Mouse (Mus musculus): ENCODE data around the gene Klra3.
"Not testable (repeated sequence)": the region's sequence is repeated elsewhere in the genome, so short reads cannot be mapped to it uniquely, and the experiment has no call there.

Klra3 gene

DNA sequence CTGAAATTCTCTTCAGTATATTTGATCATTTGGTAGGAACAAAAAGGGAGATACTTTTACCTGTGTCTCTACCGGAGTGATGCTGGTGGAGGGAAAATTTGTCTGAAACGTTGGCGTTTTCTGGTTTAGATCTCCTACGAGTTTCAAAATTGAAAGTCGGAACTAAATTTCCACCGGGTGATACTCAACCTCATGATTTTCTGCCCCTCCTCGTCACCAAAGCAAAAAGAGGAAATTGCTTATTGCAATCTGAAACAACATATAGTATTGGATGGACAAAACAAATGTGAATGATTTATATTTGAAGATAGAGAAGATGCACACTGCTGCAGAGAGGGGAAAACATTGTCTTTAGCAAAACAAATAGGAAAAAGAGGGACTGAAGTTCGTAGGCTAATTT lies at the start of gene Klra3:
Gene Klra3 (minus strand): TSS at position 164 of the 400 bp plus-strand sequence.
- DNase-seq = no peak

GRCm38 (mm10) chr6:130386750-130387149 lies 49.4 kb upstream of the Klra3 start, which contains the start of gene Klra1:
Gene Klra1 (minus strand): TSS chr6:130386874.
- DNase-seq = no peak

DNA sequence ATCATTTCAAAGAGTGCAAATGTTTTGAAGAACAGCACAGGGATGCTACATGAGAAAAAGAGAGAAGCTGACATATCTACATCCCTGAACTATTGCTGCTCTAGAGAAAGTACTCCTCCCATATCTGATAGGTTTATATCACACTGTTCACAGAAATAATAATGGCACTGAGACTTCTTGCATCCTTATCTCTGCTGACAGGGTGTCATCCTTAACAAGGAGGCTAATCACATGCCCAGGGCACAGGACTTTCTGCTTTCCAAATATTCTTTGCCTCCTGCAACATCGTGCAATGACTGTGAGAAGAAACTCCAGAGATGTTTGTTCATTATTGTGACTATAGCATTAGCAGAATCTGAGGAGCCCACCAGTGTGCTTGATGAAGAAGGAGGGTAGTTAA lies 48.4 kb upstream of the Klra3 start:
- DNase-seq = no peak

DNA sequence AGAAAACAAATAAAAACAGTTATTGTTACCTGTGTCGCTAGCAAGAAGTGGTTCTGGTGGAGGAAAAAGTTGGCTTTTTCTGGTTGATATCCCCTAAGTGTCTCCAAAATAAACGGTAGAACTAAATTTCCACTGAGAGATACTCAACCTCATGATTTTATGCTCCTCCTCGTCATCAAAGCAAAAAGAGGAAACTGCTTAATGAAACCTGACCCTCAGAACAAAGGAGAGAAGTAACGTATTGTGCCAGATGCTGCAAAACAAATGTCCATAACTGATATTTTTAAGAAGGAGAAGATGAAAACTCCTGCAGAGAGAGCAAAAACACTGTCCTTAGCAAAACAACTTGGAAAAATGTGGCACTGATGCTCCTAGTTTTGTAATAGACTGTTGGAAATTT lies 45.0 kb upstream of the Klra3 start:
- DNase-seq = no peak

GRCm38 (mm10) chr6:130345381-130345780 lies 8.0 kb upstream of the Klra3 start:
- not testable (repeated sequence) for DNase-seq

DNA sequence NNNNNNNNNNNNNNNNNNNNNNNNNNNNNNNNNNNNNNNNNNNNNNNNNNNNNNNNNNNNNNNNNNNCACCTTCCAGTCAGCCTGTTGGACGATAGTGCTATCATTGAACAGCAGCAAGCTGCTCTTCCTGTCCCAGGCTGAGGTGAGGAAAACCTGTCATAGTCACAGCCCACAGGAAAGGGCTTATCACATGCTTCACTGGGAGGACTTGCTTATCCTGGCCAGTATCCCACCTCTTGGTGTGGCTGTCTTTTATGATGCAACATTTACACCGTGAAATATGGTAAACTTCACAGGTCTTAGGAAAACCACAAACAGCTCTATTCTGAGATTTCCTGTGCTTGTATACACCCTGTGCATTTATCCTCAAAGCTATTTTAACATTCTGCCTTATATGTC lies 4.6 kb upstream of the Klra3 start:
- DNase-seq = not testable (repeated sequence)

DNA sequence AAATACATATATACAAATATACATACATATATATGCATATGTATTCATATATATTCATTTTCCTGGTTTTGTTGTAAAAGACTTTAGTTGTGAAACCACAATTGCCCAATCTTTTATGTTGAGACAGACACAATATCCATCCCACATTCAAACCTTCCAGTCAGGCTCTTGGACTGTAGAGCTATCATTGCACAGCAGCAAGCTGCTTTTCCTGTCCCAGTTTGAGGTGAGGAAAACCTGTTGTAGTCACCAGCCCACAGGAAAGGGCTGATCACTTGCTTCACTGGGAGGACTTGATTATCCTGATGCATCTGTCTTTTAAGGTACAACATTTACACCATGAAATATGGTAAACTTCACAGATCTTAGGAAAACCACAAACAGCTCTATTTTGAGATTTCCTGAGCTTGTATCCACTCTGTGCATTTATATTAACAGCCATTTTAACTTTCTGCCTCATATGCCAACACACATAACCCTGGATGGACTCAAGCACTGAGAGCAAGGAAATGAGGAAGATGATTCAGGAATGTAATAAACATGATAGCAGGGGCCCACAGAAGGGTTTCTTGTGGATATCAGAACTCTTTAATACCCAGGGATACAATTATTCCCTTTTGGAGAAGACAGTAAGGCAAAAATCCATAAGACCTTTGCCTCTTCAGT lies 49.3 kb downstream of the Klra3 start:
- no peak for DNase-seq

- not testable (repeated sequence) for DNase-seq
Observed at GRCm38 (mm10) chr6:130281828-130282227, 55.5 kb downstream of the Klra3 start, which contains the start of gene Klra10. Gene Klra10 (minus strand): TSS chr6:130281928.

Measured in lung, postnatal 4 days (tissue).